Mouse (Mus musculus) midbrain, embryonic 13.5 days (tissue): ENCODE results near the gene Iqcn. TPM values are rescaled to one million over a fixed set of nuclear protein-coding genes. Genes with fewer than 3 reads are reported as not detected.

ENCODE experiments used
- ATAC-seq: fragments of 200-750 bp; cut with Nextera tagmentation; 2 replicates; pipeline ENCODE4 v1.8.0; 2017; ENCODE audit warnings: mild to moderate bottlenecking, moderate TSS enrichment, moderate library complexity
- H3K27ac ChIP-seq: fragments of 300-500 bp; sonication (generic); 2 replicates; pipeline ENCODE4 v1.5.1; 2015; ENCODE audit warnings: inconsistent platforms, mild to moderate bottlenecking, moderate library complexity
- H3K27me3 ChIP-seq: fragments of 300-500 bp; sonication (generic); 2 replicates; pipeline ENCODE4 v1.6.1; 2015; ENCODE audit warnings: mild to moderate bottlenecking, inconsistent platforms
- H3K36me3 ChIP-seq: fragments of 300-500 bp; sonication (generic); 2 replicates; pipeline ENCODE4 v1.6.1; 2015; ENCODE audit warnings: mild to moderate bottlenecking, inconsistent platforms
- H3K4me1 ChIP-seq: fragments of 300-500 bp; sonication (generic); replicated peaks from 2 replicates; pipeline ENCODE4 v1.6.1; 2015; ENCODE audit warnings: inconsistent platforms
- H3K4me2 ChIP-seq: fragments of 300-500 bp; sonication (generic); replicated peaks from 2 replicates; pipeline ENCODE4 v1.6.1; 2015; ENCODE audit warnings: moderate library complexity, mild to moderate bottlenecking, inconsistent platforms
- H3K4me3 ChIP-seq: fragments of 300-500 bp; sonication (generic); replicated peaks from 2 replicates; pipeline ENCODE4 v1.5.1; 2015; ENCODE audit warnings: mild to moderate bottlenecking, inconsistent platforms
- H3K9ac ChIP-seq: fragments of 300-500 bp; sonication (generic); replicated peaks from 2 replicates; pipeline ENCODE4 v1.6.1; 2015; ENCODE audit warnings: mild to moderate bottlenecking, inconsistent platforms
- H3K9me3 ChIP-seq: fragments of 300-500 bp; sonication (generic); 2 replicates; pipeline ENCODE4 v1.6.1; 2016; ENCODE audit warnings: mild to moderate bottlenecking, inconsistent platforms
- WGBS: fragments of 180-500 bp; shearing (Covaris S2); methylation state at CpG from one replicate; pipeline ENCODE4 v1.1.7; 2015; 5-methylcytosine and 5-hydroxymethylcytosine counted together
- polyA plus RNA-seq: library from polyadenylated mRNA; unstranded; fragments of >200 nt; fragmentation: Nextera tagmentation; extraction: Ambion mirVana; gene quantifications from 2 replicates; pipeline ENCODE4 v1.2.1, GENCODE M21; 2015

The Iqcn gene
- polyA plus RNA-seq, 1 experiment from 2014 or later, result 0.07 TPM

GRCm38 (mm10) chr8:70665599-70665998 is 37.7 kb upstream of the Iqcn start:
- no peaks in the 10 kb centered on the region for H3K9me3 ChIP-seq
- no peak for ATAC-seq
- H3K27ac ChIP-seq, result no peak overlapping the region
- H3K36me3 ChIP-seq, result no peaks in the 10 kb centered on the region
- 88% methylated on average over 2 of the region's 2 CpGs for WGBS
- H3K4me3 ChIP-seq, result no peak overlapping the region
- no peaks in the 10 kb centered on the region for H3K27me3 ChIP-seq
- H3K9ac ChIP-seq, result no peak overlapping the region
- H3K4me2 ChIP-seq, result no peak overlapping the region
- H3K4me1 ChIP-seq, result 0 out of 2 replicates have a peak, but pooled peaks cover under 1% of the 10 kb centered on the region

- 71% methylated on average over 5 of the region's 5 CpGs for WGBS
- ATAC-seq, result no peak
- H3K9ac ChIP-seq, result no peak overlapping the region
- no peaks in the 10 kb centered on the region for H3K9me3 ChIP-seq
- no peaks in the 10 kb centered on the region for H3K36me3 ChIP-seq
- no peak overlapping the region for H3K4me3 ChIP-seq
- H3K4me2 ChIP-seq, result no peak overlapping the region
- H3K4me1 ChIP-seq, result peaks cover under 1% of the 10 kb centered on the region; the same call in 1 of the 2 replicates
- H3K27ac ChIP-seq, result no peak overlapping the region
- H3K27me3 ChIP-seq, result no peaks in the 10 kb centered on the region
These were observed 36.2 kb upstream of the Iqcn start for GRCm38 (mm10) chr8:70667071-70667470.

- H3K4me2 ChIP-seq, result no peak overlapping the region
- peaks cover 23% of the 10 kb centered on the region for H3K4me1 ChIP-seq
- peak overlapping the region; percentile 90; the same call in 1 of the 2 replicates for H3K27ac ChIP-seq
- H3K36me3 ChIP-seq, result no peaks in the 10 kb centered on the region; the same call in 1 of the 2 replicates
- no peak for ATAC-seq
- H3K9ac ChIP-seq, result no peak overlapping the region
- 64% methylated on average over 10 of the region's 10 CpGs for WGBS
- no peaks in the 10 kb centered on the region for H3K27me3 ChIP-seq
- H3K9me3 ChIP-seq, result no peaks in the 10 kb centered on the region
- H3K4me3 ChIP-seq, result no peak overlapping the region
These were observed 31.5 kb upstream of the Iqcn start for GRCm38 (mm10) chr8:70671615-70672324.

DNA sequence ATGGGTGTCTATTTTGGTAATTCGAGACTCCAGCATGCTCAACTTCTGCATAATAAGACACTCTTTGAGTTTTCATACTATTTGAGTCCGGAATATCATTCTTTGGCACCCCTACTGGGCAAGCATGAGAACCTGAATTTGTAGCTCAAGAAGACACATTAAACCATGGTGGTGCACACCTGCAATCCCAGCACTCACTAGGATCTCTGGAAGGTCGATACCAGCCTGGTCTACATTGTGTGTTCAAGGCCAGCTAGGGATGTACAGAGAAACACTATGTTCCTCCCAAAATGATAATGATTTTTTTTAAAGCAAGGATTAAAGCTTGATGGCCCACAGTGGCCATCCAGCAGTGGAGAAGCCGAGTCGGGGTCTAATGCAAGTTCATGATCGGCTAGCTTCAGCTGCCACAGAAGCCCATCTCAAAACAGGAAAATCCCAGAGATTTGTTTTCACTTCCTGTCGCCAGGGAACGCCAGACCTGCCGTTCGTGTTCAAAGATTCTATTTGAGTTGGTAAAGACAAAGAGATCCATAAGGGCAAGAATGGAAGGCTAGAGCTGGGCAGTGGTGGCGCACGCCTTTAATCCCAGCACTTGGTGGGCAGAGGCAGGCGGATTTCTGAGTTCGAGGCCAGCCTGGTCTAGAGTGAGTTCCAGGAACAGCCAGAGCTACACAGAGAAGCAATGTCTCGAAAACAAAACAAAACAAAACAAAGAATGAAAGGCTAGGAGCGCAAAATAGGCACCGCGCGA is 30.8 kb upstream of the Iqcn start:
- peak overlapping the region; percentile 51 for H3K4me2 ChIP-seq
- H3K4me1 ChIP-seq, result peaks cover 23% of the 10 kb centered on the region
- H3K27me3 ChIP-seq, result no peaks in the 10 kb centered on the region
- 40% methylated on average over 19 of the region's 19 CpGs for WGBS
- ATAC-seq, result peak; percentile 43; the same call in 1 of the 2 replicates
- peak overlapping the region; percentile 63 for H3K9ac ChIP-seq
- peak overlapping the region; percentile 90 for H3K27ac ChIP-seq
- H3K4me3 ChIP-seq, result peak overlapping the region; percentile 56
- peaks cover 3% of the 10 kb centered on the region for H3K36me3 ChIP-seq
- H3K9me3 ChIP-seq, result no peaks in the 10 kb centered on the region

GRCm38 (mm10) chr8:70673079-70673856 is 30.0 kb upstream of the Iqcn start, which contains the start of gene Lsm4:
Gene Lsm4, plus strand, starts transcription at chr8:70673248.
- peak within 1 kb of the TSS; percentile 66 for H3K4me2 ChIP-seq
- H3K27me3 ChIP-seq, result no peaks in the 10 kb centered on the region
- H3K9me3 ChIP-seq, result no peaks in the 10 kb centered on the region
- ATAC-seq, result peak; percentile 98
- H3K36me3 ChIP-seq, result peaks cover 11% of the 10 kb centered on the region
- peak within 1 kb of the TSS; percentile 76 for H3K9ac ChIP-seq
- peaks cover 23% of the 10 kb centered on the region for H3K4me1 ChIP-seq
- H3K4me3 ChIP-seq, result peak within 1 kb of the TSS; percentile 56
- under 1% methylated on average over 60 of the region's 60 CpGs for WGBS
- H3K27ac ChIP-seq, result peak within 1 kb of the TSS; percentile 93

DNA sequence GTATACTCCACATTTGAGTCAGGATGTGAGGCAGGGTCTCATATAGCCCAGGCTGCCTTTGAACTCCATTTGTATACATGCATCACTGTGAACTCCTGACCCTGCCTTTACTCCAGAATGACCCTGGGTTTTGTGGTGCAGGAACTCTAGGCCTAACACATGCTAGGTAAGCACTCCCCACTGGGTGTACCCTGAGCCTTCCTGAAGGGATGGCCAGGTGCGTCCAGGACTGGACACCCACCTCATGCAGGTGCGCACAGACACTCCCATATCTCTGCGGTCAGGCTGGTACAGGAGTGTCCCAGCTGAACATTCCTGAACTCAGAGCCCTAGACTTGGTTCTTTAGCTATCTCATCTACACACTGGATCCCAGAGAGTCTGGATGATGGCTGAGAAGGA is 29.1 kb upstream of the Iqcn start:
- peak overlapping the region; percentile 93 for H3K27ac ChIP-seq
- H3K9me3 ChIP-seq, result no peaks in the 10 kb centered on the region
- H3K27me3 ChIP-seq, result no peaks in the 10 kb centered on the region
- H3K4me2 ChIP-seq, result peak overlapping the region; percentile 66
- H3K4me1 ChIP-seq, result peaks cover 23% of the 10 kb centered on the region
- H3K36me3 ChIP-seq, result peaks cover 20% of the 10 kb centered on the region
- H3K9ac ChIP-seq, result peak overlapping the region; percentile 76
- H3K4me3 ChIP-seq, result peak overlapping the region; percentile 56
- ATAC-seq, result no peak; the same call in 1 of the 2 replicates
- WGBS, result 93% methylated on average over 3 of the region's 3 CpGs

- no peak for ATAC-seq
- Histone ChIP-seq H3K4me1 (peaks cover 23% of the 10 kb centered on the region), H3K4me3 (no peak overlapping the region), H3K27me3 (no peaks in the 10 kb centered on the region), H3K9me3 (no peaks in the 10 kb centered on the region), H3K36me3 (peaks cover 26% of the 10 kb centered on the region), H3K4me2 (peak overlapping the region; percentile 66; the same call in 1 of the 2 replicates), H3K27ac (no peak overlapping the region), H3K9ac (peak overlapping the region; percentile 76; the same call in 1 of the 2 replicates)
- WGBS, result 84% methylated on average over 4 of the region's 4 CpGs
These were observed 28.5 kb upstream of the Iqcn start for GRCm38 (mm10) chr8:70674716-70675115.

DNA sequence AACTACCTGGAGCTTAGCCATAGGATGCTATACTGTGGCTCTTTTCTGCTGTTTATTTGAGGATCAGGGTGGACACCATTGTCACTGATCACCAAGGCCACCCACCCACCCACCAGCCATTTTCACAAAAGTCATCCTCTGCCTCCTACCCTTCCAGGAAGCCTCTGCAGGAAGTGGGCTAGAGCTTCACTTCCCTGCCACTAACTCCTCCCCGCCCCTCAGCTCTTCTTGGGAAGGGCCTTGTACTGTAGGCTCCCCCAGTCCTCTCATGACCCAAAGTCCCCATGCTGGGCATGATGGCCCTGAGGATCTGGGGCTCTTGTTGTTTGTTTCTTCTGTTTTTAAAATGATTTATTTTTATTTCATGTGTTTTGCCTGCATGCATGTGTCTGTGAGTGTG is 27.9 kb upstream of the Iqcn start:
- peaks cover 23% of the 10 kb centered on the region for H3K4me1 ChIP-seq
- ATAC-seq, result no peak
- H3K9ac ChIP-seq, result no peak overlapping the region; the same call in 1 of the 2 replicates
- 100% methylated on average over 1 of the region's 1 CpGs for WGBS
- H3K36me3 ChIP-seq, result peaks cover 32% of the 10 kb centered on the region
- no peak overlapping the region for H3K4me2 ChIP-seq
- H3K27me3 ChIP-seq, result no peaks in the 10 kb centered on the region
- no peaks in the 10 kb centered on the region for H3K9me3 ChIP-seq
- H3K27ac ChIP-seq, result no peak overlapping the region
- no peak overlapping the region for H3K4me3 ChIP-seq

- H3K4me3 ChIP-seq, result no peak overlapping the region
- no peak overlapping the region for H3K27ac ChIP-seq
- no peak for ATAC-seq
- H3K27me3 ChIP-seq, result no peaks in the 10 kb centered on the region
- no peak overlapping the region for H3K4me2 ChIP-seq
- no peaks in the 10 kb centered on the region for H3K9me3 ChIP-seq
- no peak overlapping the region for H3K9ac ChIP-seq
- WGBS, result 95% methylated on average over 15 of the region's 15 CpGs
- H3K4me1 ChIP-seq, result peaks cover 24% of the 10 kb centered on the region
- peaks cover 32% of the 10 kb centered on the region for H3K36me3 ChIP-seq
These were observed 25.7 kb upstream of the Iqcn start for GRCm38 (mm10) chr8:70677451-70678080.

DNA sequence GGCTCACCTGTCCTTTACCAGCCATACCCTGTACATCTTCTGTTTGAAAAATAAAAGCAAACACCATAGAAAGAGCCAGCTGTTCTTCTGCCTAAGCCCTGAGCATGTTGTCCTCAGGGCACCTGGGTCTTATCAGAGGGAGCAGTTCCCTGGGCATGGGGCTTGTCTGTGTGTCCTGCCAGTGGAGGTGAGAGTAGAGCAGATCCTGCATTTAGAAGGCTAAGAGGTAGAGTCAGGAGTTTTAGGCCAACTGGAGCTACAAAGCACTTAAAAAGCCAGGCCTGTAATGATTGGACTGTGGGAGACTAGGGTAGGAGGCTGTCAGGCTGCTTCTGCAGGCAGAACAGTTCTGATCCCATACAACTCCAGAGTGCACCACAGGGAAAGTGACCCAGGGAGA is 24.6 kb upstream of the Iqcn start:
- H3K4me1 ChIP-seq, result peaks cover 21% of the 10 kb centered on the region
- H3K9me3 ChIP-seq, result no peaks in the 10 kb centered on the region
- H3K4me3 ChIP-seq, result no peak overlapping the region
- peaks cover 32% of the 10 kb centered on the region for H3K36me3 ChIP-seq
- ATAC-seq, result no peak
- H3K4me2 ChIP-seq, result no peak overlapping the region
- H3K27me3 ChIP-seq, result no peaks in the 10 kb centered on the region
- no peak overlapping the region for H3K9ac ChIP-seq
- H3K27ac ChIP-seq, result no peak overlapping the region

- peaks cover 32% of the 10 kb centered on the region for H3K36me3 ChIP-seq
- H3K4me3 ChIP-seq, result no peak overlapping the region
- H3K4me2 ChIP-seq, result no peak overlapping the region
- 95% methylated on average over 4 of the region's 4 CpGs for WGBS
- no peaks in the 10 kb centered on the region for H3K9me3 ChIP-seq
- H3K9ac ChIP-seq, result no peak overlapping the region
- no peaks in the 10 kb centered on the region for H3K27me3 ChIP-seq
- H3K27ac ChIP-seq, result no peak overlapping the region
- H3K4me1 ChIP-seq, result peaks cover 17% of the 10 kb centered on the region
- no peak for ATAC-seq
These were observed 23.9 kb upstream of the Iqcn start for GRCm38 (mm10) chr8:70679404-70679803.
